Mouse (Mus musculus) MN1 (cell line): ENCODE results near the gene Plekhf1.

Source experiments
- DNase-seq: peaks from one replicate; pipeline ENCODE4 v3.0.0-alpha.2; 2016; ENCODE audit warnings: low spot score

The Plekhf1 gene

GRCm38 (mm10) chr7:38188281-38189075 lies 39.3 kb downstream of the Plekhf1 start:
- no peak for DNase-seq

GRCm38 (mm10) chr7:38187796-38188195 lies 40.0 kb downstream of the Plekhf1 start:
- no peak for DNase-seq

GRCm38 (mm10) chr7:38186861-38187260 lies 41.0 kb downstream of the Plekhf1 start:
- no peak for DNase-seq

GRCm38 (mm10) chr7:38184786-38185185 lies 43.0 kb downstream of the Plekhf1 start:
- no peak for DNase-seq

GRCm38 (mm10) chr7:38184418-38184745 lies 43.4 kb downstream of the Plekhf1 start:
- no peak for DNase-seq

GRCm38 (mm10) chr7:38183709-38184417 lies 44.0 kb downstream of the Plekhf1 start:
- DNase-seq = peak; percentile 77

- peak; percentile 58 for DNase-seq
Observed at GRCm38 (mm10) chr7:38182962-38183687, 44.7 kb downstream of the Plekhf1 start, which contains the start of gene 1600014C10Rik. 1600014C10Rik (plus strand) TSS chr7:38183217.

GRCm38 (mm10) chr7:38182596-38182961 lies 45.2 kb downstream of the Plekhf1 start:
- peak; percentile 84 for DNase-seq

DNA sequence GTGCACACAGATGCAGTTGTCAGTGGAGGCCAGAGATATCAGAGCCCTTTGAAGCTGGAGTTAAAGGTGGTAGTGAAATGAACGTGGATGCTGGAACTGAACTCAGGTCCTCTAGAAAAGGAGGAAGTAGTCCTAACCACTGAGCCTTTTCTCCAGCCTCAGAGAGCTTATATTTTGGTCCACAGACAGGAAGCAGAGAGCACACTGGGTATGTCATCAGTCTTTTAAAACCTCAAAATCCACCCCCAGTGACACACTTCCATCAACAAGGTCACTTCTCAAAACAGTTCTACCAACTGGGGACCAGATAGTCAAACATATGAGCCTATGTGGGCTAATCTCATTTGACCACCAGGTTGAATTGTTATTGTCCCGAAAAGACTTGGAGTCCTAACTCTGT lies 46.5 kb downstream of the Plekhf1 start:
- DNase-seq = no peak

- no peak for DNase-seq
Observed at GRCm38 (mm10) chr7:38179896-38180295, 47.9 kb downstream of the Plekhf1 start.

DNA sequence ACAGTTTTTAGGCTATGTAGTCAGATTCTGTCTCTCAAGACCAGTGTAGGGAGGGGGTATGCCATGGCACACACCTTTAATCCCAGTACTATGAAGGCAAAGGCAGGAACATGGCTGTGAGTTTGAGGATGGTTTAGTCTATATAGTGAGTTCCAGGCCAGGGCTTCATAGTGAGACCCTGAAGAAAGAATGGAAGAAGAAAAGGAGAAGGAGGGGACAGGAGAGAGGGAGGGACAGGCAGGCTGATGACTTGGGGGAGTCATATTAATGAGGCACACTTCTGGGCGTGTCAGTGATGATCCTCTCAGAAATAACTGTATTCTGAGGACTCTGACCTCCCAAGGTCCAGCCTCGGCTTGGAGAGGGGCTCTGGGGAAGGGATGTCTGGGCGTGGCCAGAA lies 51.8 kb downstream of the Plekhf1 start:
- no peak for DNase-seq

DNA sequence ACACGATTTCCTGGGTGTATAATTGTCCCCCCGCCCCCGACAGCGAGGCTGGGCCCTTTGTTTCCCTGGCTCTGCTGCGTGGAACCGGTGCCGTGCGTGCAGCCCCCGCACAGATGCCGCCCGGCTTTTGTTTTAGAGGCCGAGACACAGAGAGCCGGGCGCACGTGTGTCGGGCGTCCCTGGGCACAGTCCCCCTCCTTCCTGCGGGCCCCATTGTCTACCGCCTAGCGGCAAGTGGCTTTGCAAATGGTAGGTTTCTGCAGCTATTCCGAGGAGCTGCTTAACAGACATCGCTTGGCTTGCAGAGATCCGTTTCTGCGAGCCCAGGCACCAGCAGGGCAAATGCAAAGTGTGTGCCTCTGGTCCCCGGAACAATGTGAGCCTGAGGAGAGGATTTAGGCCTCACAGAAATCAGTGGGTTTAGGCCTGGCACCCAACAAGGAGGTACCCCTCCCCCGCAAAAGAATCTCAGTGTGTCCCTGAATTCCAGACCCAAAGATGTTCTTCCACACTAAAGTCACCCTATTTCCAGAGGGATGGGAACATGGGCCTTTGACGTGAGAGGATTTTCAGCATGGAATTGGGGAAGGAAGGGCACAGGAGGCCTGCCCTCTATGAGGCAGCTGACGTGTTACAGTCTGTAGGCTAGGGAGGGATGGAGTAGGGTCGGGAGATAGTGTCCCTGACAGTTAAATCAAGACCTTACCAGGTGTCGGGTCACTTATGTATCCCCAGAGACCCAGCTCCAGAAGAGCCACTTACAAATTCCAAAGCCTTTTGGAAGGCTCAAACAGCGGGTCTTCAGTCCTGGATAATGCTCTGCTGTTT lies 53.3 kb downstream of the Plekhf1 start:
- DNase-seq = no peak

DNA sequence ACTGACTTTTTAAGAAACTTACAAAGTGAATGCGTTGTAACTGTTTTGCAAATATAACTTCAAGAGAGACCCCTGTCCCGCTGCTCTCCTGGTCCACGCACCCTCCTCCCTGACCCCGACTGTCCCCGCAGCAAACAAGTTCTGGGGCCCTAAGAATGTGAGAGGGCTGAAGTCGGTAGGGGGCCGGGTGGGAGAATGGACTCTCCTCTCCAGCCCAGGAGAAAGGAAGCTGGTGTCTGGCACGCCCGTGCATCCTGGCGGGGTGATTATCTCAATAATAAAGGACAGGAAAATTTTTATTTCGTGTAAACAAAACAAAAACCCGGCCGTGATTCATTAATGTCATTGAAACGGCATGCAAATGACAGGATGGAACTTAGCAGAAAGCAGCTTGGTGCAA lies 53.9 kb downstream of the Plekhf1 start:
- no peak for DNase-seq

GRCm38 (mm10) chr7:38167724-38168141 lies 60.1 kb downstream of the Plekhf1 start:
- DNase-seq = no peak
